Mouse (Mus musculus): ENCODE results near the gene Gng2.

Gng2 gene

DNA sequence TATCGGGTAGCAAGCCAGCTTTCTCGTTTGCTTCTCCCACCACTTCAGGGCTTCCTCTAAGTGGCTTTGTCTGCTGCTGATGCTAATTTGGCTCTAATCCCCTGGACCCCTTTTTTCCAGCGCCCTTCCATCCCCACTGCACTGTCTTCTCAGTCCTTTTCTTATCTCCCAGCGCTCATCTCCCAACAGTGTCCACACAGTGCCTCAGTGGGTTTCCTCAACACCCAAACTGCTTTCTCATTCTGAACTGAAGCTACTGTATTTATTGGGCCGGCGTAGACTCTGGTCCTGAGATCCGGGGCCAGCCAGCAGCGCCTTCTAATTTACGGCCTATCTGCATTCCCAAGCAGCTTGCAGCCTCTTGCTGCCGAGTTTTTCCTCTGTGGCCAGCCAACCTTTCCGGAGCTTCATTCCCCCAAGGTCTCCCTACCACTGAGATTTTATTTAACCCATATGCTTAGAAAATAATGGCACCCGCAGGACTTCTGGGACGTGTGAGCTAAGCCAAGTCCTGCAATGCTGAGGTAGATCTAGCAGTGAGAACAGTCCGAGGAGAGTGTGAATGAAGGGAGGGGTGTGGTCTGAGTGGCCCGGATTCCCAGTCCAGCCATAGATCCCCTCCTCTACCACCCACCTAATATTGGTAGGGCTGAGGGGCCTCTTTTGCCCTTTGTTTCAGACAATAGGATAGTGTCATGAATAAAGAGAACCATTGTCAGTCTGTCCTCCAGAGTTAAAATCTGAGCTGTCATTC, at the start of gene Gng2:
Gene Gng2, minus strand, starts transcription at position 357 of the 754 bp plus-strand sequence.
- peak; percentile 46 to 59 for DNase-seq

DNA sequence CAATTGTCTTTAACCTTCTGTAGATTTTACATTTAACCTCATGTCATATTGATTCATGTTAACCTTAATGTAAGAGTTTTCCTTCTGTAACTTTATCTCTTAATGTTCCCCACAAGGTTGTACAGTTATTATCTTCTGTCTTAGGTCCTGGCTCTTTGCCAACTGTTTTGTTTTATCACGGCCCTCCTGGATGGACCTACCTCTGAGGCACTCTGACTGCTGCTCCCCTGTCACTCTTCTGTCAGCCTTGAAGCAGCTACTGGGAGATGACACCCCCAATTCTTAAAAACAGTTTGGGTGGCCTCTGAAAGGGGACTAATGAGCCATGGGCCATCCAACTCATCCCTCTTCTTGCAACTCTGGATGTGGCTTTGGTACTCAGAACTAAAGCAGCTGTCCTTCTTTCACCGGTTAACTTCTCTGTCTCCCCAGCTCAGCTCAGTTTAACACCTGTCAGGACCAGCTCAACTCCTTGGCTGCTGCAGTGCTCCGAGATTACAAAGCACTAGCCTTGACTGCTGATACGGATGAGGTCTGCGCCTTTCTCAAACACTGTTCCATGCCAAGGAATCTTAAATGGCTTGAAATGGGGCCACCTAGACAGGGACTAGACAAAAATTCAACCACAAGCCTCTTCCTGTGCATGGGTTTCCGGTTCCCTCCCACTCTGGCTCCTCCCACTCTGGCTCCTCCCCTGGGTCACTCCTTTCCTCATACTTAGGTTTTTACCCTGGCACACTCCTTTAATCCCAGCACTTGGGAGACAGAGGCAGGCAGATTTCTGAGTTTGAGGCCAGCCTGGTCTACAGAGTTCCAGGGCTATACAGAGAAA, 47.7 kb upstream of the Gng2 start:
- no peak for DNase-seq

GRCm38 (mm10) chr14:20023939-20024338, 46.5 kb upstream of the Gng2 start:
- no peak for DNase-seq

GRCm38 (mm10) chr14:20019486-20019885, 42.1 kb upstream of the Gng2 start:
- no peak for DNase-seq

DNA sequence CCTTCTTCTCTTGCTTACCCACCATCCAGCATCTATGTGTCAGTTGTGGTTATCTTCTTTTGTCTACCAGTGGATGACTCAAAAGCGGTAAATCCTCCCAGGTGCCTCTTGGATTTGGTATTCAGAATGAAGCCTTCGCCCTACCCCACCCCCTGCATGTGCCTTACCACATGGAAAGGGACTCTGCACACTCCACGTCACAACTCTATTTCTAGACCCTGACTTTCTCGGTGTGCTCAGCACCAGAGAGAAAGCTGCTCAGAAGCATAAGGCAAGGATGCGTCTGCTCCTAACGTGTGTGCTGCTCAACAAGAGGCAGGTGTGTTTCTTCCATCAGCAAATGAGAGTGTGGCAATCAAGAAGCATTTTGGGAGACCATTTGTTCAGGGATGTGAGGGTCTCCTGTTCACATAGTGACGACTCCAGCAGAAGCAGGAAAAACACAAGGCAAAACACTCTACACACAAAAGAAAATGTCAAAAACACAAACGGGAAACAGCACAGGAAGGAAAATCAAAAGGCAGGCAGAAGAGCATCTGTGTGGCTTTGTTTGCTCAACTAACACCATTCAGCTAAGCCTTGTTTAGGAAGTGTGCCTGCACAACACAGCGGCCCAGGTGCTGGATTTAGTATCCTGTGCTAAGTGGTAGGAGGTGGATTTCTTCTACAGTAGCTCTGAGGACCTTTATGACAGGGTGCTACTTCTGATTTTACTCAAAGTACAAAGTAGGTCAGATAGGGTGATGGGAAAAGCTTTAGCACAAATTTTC, 35.3 kb upstream of the Gng2 start:
- DNase-seq = no peak

GRCm38 (mm10) chr14:20007446-20007845, 30.0 kb upstream of the Gng2 start:
- DNase-seq = no peak

DNA sequence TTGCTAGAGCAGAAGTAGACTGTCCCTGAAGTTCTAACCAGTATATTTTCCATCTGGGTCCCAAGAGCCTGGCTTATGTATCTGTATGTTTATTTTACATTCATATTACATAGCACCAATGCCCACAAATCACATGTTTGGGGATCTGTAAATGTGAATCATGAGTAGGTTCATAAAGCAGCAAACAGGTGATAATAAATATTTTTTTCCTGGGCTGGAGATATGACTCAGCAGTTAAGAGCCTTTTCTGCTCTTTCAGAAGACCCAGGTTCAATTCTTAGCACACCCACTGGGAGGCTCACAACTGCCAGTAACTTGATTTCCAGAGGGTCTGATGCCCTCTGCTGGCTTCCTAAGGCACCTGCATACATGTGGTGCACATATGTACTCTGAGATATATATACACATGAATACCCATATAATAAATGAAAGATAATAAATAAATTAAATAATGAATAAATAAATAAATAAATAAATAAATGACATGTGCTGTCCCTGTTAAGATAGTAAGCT, 27.4 kb upstream of the Gng2 start:
- DNase-seq = no peak

GRCm38 (mm10) chr14:19996853-19997252, 19.4 kb upstream of the Gng2 start:
- DNase-seq = no peak

DNA sequence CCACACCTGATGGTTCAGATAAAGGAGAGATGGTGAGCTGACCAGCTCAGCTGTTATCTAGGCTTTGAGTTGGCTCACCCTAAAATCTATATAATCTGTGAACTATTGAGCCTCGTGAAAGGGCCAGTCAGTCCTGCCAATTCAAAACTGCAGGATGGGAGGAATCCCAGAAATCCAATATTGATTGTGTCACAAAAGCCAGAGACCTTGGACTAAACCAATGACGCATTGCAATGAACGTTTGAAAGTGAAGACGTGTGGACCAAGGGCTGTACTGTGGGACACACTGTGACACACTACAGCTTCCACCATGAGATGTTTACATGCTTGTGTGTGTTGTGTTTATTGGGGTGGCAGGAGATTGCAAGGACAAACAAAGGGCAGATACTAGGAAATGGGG, 18.5 kb upstream of the Gng2 start:
- no peak for DNase-seq

DNA sequence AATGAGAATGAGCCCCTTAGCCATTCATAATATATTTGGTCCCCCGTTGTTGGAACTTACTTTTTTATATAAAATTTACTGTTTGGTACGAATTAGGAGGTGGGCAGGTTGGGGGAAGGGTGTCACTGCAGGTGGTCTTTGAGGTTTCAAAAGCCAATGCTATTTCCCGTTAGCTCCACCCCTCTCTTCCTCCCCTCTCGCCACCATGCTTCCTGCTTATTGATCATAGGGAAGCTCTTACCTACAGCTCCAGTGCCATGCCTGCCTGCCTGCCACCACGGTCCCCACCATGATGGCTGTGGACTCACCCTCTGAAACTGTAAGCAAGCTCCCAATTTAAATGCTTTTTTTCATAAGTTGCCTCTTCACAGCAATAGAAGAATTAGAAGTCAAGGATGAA, 16.6 kb upstream of the Gng2 start:
- DNase-seq = no peak

- no peak for DNase-seq
These were observed 16.1 kb upstream of the Gng2 start for GRCm38 (mm10) chr14:19993570-19993883.

DNA sequence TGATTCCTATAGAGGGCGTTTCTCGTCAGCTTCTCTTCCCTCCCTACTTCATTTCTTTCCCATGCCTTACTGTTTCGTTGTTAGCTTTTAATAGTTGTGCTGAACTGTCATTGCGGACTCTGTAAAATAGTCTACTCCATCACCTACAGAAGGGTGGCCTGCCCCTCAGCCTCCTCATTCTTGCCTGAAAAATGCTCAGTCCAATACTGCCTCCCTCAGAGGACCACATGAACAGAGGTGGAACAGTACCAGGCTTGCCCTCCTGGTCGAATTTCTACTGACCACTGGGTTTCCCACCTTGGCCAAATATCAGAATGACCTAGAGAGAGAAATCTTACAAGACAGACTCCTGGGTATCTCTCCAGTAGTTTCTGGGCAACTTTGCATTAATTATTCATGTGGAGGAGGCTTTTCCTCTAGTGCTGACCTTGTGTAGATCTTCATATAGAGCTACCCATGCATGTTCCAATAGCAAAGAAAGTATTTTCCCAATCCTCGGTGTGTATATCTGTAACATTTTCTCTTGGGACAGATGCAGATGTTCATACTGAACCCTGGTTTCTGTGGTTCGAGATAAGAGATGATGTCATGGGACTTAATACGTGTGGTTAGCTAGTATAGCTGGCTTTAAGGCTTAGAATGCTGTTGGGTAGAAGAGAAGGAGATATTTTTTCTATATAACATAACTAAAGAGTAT, 15.6 kb upstream of the Gng2 start:
- DNase-seq = no peak

GRCm38 (mm10) chr14:19991861-19992260, 14.4 kb upstream of the Gng2 start:
- DNase-seq = no peak

DNA sequence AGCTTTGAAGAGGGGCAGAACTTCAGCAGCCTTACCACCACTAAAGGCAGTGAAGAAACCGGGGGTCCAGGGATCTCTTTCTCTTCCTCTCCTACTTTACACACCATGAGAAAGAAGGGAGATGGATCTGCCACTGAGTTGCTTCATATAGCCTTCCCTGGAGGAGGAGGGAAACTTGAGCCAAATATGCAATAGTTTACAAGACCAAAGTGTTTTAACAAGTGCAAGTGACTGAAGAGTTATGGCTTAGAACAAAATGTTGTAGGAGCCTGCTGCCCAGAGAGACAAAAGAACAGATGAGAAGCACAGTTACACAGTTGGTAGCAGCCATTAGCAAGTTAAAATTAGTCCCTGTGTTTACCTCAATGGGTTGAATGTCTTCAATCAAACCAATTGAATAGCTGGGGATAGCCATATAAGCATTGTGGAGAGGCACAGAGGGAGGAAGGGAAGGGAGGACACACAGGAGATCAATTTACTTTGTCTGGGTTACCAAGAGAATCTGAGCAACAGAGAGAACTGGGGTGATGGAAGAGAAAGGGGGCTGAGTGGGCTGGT, 13.1 kb upstream of the Gng2 start:
- DNase-seq = no peak

DNA sequence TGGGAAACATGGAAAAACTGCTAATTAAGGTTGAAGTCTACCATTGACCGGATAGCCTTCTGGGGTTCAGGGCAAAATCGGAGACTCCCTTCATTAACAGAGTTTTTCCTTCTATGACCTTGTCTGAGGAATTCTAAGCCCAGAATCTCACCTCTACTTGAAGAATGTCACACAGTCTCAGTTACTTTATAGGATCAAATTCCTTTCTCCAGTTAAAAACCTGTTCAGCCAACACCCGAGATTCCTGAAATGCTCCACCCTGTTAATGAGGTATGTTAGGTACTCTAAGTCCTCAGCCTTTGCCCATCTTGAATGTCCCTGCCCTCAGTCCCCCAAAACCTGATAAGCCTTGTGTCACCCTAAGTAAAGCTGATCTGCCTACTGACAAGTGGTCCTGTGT, 11.0 kb upstream of the Gng2 start:
- no peak for DNase-seq

DNA sequence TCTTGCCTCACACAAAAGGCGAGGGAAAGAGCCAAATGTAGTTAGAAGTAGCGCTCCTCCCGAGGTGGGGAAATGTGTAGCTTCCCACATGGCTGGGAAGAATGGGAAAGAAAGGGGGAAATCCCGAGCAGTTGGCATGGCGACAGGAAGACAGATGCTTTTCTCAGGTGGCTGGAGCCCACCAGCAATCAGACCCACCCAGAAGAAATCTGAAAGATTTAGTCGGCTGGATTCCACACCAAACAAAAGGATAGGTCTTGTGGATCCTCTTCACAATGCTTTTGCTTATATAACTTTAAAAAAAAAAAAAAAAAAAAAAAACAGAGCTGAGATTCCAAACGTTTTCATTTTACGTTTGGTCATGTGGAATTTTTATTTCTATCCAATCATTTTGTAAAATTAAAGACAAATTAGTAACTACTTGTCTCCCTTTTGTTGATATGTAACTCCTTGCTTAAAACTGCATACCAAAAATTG, 10.0 kb upstream of the Gng2 start:
- DNase-seq = peak; percentile 93

DNA sequence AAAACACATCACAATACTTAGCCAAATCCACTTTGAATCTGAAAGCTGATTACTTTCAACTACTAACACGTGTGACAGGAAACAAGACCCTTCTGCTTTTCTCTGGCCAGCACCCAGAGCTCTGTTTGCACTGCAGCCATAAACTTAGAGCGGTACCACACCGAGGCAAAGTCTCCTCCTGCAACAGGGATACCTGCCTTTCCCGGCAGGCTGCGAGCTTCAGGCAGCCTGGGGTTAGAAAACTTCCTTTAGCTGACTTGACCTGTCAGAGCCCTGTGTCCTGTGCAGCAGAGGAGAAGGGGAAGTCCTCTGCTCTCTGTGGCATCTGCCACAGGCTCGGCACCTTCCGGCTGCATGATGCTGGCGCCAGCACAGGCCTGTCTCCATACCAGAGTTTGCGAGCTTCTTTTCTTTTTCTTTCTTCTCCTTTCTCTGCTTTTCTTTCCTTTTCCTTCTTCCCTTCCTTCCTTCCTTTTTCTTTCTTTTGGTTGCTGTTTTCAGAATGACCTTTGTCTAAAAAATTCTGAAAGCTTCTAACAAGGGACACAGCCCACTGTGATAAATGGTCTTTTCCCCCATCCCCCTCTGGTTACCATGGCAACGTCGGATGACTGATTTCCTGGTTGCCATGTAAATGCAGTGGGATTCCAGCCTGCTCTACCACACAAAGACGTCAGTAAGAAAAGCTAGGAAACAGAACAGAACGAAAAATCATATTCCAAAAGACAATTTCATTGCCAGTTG, 9.4 kb upstream of the Gng2 start:
- peak; percentile 97 to 98 for DNase-seq

DNA sequence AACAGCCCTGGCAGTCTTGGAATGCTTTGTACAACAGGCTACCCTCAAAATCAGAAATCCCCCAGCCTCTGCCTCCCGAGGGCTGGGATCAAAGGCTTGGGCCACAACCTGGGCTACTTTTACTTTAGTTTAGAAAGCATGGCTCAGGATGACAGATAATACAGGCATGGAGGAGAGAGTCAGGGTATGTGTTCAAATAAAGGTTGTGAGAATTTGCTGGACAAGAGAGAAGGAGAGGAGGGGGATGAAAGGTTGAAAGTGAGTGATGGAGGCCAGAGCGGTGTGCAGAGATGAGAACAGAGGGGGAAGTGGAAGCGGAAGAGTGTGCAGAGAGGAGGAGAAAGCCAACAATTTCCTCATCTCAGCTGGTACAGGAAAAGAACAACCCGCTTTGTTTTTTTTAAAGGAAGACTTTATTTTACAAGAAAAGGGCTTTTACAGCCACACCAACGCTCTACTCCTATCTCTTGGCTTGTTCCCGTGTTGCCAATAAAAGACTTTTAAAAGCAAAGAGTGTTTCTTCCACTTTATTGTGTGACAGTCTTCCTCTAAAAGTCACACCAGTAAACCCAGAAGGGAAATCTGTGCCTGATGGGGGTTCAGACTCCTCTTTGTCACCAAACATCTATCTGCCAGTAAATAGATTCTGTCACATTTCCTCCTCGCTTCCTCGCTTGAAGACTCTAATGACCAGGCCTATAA, 8.6 kb upstream of the Gng2 start:
- DNase-seq = no peak

GRCm38 (mm10) chr14:19985107-19985911, 7.9 kb upstream of the Gng2 start:
- DNase-seq = peak; percentile 51 to 57
